Mouse (Mus musculus): ENCODE measurements around the gene Oaf.

The Oaf gene

DNA sequence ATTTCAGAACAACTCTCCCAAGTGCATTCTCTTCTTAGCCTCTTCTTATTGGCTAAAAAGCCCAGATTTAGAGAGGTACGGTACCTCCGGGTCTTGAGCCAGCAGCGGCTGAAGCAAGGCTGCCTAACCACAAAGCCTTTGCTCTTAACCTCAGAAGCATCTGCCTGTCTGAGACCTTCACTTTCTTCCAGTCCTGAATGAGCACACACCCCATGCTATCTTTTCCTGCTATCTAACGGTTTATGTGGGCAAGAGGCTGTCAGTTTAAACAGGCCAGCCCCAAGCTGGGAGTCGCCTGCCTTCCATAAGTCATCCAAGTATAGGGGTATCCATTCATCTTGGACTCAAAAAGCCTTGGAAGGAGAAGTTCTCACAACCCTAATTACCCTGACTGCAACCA is 2.7 kb upstream of the Oaf start:
- DNase-seq: peak; percentile 40

DNA sequence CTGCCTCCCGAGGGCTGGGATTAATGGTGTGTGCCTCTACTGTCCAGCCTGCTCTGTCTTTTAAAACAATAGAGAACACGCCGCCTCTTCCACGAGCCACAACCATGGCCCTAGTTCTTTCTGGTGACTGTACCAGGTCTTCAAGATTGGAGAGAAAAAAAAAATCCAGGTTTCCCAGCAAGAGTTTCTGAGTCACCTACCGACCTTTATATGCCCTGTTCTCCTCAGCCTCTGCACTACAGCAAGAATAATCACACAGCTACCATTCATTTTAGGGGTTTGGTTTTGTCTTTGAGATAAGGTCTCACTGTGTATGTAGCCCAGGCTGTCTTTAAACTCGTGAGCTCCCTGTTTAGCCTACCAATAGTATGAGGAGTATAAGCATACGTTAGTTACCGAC is 2.3 kb upstream of the Oaf start:
- DNase-seq: no peak

DNA sequence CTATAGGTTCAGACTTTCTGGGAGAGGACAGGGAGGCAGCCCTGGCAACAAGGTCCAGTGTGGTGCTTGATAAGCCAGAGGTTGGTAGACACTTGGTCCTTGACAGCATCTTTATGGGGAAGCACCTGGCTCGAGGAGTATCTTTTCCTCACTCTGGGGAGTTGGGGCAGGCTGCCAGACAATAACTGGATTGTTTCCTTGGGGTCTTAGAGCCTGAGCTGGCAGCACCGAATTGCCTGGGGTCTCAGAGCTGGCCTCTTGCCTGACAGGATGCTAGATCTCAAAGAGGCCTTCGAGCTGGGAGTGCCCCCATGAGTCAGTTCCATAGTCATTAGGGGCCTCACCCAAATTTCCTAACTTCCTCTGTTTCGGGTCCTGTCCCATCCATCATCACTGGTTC is 1.6 kb upstream of the Oaf start:
- no peak for DNase-seq

DNA sequence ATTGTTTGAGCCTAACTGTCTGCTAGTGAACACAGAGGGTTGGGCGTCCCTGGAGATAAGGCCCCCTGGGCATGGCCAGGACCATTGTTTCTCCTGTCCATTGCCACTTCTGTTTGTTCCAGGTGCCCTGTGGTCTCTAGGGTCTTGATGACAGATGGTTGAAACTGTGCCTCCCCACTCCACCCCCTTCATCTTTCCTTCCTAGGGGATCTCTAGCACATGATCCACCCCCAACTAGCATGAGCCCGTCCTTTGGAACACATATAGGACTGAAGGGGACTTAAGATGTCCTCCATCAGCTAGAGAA is 836 bp upstream of the Oaf start:
- no peak for DNase-seq

DNA sequence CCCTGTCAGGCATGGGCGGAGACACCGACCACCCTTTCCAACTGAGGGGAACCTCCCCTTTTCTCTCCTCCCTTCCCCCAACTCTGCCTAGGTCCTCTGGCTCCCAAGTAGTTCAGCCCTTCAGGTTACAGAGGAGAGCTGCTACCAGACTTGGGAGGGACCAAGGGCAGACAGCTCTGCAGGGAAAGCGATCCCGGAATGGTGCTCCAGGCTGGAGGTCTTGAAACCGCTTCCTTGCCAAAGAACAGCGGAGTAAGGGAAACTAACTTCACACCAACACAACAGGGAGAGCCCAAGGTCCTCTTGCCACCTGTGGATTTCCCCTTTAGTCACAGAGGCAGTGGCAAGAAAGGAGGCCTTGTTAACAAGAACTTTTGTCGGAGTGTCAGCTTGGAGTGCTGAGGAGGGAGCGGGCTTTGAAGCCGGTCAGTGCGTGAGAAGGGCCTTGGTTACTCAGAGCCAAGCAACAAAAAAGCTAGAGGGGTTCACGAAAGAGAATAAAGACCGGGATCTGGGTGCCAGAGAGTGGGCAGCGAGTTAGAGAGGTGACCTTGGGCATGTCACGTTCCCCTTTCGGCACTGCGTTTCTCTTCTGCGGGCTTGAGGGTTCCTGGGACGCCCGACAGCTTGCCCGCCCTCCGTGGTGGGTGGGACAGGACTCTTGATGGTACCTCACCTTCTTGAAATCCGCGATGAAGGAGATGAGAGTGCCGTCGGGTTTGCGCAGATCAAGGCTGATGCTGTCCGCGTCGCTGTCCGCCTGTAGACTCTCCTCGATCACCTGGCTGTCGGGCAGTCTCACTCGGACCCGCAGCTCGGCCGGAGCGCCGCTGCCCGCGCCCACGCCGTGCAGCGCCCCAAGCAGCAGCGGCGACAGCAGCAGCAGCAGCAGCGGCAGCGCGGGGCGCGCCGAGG is 823 bp downstream of the Oaf start:
- peak; percentile 10 for DNase-seq

DNA sequence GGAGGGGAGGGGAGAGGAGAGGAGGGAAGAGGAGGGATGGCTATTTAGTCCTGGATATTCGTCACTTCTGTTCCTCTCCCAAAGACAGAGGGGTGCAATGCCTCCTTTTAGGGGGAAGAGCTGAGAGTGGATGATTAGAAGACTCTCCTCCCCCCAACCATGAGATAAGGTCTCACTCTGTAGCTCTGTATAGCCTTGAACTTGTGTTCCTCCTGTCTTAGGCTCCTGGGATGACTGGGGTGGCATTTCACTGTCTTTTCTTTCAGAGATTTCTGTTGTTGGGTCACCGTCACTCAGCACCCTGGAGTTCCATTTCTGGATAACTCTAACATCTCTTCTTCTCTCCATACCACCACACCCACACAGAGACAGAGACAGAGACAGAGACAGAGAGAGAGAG is 1.5 kb downstream of the Oaf start:
- DNase-seq: no peak

DNA sequence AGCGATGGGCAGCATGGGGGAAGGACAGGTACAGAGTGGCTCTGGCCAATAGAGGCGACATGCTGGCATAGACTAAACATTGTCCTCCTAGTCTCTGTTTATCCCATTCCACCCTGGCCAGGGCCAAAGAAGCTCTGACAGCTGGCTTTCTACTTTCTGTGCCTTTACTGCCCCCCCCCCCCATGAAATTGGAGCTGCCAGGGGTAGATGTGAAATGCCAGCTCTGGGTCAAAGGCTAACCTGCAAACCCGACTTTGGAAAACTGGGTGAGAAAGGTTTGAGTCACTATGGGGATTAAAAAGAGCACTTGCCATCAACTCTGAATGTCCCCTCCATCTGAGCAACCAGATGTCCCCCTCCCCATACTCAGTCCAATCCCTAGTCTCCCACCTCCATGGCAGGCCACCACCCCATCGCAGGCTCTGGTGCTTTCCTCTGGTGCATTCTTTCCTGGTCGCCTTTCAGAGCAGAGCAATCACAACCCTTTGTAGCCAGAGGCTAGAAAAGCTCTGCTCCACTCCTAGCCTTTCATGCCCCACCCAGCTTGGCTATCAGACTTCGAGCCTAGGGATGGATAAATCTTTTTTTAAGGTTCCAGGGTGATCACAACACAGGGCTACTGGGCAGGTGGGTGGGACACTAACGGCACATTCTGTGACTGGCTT is 2.5 kb downstream of the Oaf start:
- no peak for DNase-seq

DNA sequence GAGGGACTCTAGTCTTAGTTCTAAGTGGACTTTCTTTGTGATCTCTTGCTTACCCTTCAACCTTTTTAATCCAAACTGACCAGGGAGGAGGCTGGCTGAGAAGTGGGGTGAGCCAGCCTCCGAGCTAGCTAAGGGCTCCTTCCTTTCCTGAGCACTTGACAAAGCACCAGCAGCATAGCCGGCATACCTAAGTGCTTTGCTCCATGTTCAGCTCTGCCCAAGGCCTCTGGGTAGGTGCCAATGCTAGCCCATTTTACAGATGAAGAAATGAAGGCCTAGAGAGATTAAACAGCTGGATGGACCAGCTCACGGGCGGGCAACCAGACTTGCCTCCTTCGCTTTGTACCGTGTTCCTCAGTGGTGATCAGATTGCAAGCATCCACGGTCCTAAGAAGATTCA is 3.1 kb downstream of the Oaf start:
- no peak for DNase-seq

DNA sequence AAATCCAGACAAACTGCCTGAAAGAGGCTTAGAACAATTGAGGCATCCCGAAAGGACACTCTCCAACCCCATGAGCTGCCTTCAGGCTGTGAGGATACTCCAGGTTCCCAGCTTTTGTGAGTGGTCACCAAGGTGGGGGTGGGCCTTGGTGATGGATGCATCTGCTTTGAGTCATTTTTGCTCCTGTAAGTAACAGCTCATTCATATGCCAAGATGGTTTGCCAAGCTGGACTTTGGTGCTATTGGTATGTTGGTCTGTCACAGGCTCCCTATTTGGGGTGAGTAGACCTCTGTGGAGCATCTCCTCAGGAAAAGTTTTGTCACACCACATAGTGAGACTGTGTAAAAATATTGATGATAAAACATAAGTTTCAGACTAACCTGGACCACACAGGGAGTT is 3.6 kb downstream of the Oaf start:
- no peak for DNase-seq

DNA sequence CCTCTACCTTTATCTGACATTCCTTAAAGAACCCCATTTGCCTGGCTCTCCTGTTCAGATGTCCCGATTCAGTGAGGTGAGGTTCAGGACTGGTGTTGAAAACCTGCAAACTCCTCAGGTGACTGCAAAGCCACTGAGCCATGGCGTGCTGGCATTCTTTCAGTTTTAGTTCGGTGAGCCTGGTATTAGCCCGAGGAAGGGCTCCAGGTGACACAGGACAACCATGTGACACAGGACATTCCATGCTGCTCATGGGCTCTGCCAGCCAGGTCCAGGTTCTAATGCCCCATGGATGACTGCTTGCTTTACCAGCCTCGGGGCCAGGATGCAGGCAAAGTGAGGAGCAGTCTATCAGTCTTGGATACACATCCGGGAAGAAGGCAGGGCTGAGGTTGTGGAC is 4.4 kb downstream of the Oaf start:
- no peak for DNase-seq

DNA sequence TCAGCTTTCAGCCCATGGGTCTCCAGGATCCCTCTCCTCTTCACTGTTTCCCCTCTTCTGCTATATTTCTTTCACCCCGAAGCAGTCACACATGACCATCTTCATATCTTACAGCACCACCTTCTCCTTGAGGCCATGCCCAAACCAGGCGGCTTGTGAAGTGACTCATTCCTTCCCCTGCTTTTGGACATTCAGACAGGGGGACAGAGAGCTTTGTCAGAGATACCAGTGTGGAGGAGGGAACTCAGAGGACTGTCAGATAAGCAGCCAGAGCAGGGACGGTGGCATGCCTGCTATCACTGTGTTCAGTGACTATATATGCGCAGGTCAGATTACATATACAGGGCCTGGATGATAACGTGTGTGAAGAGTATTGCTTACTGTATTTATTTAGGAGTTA is 5.2 kb downstream of the Oaf start:
- DNase-seq: no peak

DNA sequence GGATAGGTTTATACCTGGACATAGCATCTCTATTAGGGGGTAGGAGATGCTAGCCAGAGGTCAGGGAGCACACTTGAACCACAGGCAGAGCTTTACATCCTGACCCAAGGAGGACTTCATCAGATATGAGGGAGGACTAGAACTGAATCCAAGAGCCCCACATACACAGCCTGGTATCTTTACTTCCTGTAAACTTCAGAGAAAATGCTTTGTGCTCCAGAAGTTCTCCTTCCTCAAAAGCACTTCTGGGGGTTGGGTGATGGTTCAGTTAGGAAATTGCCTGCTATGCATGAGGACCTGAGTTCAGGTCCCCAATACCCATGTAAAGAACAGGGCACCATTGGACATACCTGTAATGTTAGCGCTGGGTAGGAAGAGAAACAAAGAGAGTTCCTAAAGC is 6.2 kb downstream of the Oaf start:
- DNase-seq: no peak

DNA sequence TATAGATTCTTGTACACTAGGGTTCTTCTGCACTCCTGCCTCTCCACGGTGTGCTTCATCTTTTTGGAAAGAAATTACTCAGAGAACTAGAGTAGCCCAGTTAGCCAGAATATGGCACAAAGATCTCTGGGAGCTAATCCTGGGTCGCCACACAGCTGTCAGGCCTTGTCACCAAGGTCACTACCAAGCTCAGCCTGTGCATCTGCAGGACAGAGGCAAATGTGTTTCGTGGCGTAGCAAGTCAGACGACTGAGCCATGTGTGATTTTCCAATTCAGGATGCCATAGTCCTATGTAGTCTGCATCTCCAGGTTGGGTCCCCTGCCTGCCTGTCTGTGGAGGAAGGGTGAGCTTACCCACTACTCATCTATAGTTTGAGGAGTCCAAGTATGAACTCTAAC is 6.7 kb downstream of the Oaf start:
- no peak for DNase-seq

DNA sequence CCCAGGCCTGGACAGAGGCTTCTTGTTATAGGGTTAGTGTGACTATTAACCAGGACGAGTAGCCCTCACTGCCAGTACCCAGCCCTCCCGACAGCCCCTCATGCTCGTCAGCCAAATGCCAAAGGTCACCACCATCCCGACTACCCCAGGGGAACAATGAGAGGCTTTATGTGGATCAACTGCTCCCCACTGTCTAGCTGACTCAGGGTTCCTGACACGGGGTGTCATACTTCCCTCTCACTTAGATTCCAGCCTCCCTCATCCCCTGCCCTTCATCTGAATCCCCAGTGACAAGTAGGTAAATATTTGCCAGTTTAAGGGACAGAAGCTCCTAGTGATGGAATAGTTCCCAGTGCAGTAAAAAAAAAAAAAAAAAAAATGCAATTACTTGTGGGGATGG is 7.4 kb downstream of the Oaf start:
- no peak for DNase-seq

DNA sequence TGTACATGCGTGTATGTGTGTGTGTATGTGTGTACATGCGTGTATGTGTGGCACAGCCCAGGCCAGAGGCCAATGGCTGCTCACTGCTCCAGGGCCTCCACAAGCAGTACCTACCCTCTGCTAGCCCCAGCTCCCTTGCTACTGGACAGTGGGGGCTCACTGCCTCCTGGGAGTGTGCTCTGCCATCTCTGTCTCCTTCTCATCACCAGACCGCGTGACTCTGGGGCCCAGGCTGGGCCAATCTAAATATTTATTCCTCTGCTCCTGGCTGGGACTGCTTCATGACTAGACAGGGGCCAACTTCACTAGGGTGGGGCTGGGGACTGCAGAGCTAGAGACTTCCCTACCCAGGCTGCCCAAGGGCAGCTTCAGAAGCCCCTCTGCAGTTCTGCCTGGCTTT is 7.9 kb downstream of the Oaf start:
- no peak for DNase-seq

DNA sequence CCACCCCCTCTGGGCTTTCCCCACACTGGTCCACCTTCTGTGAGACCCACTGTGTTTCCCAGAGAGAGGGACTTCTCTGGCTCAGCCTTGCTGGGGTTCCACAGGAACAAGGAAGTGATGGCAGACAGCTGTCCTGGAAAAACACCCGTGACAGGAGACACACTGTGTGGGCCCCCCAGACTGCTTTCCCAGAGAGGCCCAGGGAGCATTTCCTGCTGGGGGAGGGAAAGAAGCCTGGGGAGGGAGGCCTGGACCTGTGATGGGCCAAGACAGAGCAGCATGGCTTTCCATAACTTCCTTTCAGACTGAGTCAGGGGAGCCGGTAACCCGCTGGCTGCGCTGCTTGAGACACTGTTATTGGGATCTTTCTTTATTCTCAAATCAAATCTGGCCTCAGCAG is 8.8 kb downstream of the Oaf start:
- no peak for DNase-seq

DNA sequence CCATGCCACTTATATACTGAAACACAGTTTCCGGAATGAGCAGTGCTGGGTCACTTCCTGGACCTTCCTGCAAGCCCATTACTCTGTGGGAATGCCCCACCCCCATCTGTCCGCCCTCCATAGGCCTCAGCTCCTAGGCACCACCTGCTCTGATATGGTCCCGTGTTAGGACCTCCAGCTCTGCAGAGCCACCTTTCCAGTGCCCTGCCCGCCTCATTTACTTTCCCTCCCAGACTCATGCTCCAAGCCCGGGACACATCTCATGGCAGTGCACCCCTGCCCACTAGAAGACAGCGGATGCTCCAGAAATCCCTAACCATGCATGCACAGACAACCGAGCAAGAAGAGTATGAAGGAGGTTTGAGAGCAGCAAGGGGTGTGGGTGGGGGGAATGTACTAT is 9.7 kb downstream of the Oaf start:
- DNase-seq: no peak

DNA sequence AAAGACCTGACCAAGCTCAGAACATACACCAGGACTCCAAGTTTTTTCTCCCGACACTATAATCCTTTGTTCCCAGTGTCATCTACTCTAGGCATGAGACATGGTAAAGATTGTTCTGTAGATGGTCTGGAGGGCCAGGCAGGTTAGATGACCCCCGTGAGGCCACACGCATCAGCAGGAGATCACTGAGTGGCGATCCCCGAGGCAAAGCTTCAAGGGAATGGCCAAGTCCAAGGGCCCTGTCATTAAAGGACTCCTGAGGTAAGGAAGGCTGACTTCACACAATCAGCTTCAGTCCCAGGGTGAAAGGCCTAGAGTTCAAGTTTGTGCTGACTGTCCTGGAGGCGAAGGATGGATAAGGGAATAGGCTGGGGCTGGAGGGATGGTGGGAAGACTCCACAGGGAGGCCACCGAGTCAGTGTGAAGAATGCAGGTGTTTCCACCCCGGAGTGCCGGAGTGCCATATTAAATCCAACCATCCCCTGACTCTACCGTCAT is 10.3 kb downstream of the Oaf start:
- DNase-seq: no peak

DNA sequence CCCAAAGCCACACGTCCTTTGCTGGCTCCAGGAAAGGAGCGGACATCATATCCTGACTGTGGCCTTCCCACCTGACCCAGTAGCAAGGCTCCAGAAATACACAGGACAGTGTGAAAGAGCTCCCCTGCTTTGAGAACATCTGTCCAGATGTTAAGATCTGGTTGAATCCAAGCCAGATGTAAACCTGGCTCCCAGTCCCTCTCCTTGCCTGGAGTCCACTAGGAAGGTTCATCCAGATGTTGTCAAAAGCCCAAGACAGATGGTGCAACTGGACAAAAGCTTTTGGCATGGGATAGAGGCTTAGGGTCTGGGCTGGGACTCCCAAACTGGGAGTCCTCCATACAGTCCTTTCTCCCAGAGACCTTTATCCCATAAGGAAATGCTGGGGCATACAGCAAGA is 11.0 kb downstream of the Oaf start:
- no peak for DNase-seq

DNA sequence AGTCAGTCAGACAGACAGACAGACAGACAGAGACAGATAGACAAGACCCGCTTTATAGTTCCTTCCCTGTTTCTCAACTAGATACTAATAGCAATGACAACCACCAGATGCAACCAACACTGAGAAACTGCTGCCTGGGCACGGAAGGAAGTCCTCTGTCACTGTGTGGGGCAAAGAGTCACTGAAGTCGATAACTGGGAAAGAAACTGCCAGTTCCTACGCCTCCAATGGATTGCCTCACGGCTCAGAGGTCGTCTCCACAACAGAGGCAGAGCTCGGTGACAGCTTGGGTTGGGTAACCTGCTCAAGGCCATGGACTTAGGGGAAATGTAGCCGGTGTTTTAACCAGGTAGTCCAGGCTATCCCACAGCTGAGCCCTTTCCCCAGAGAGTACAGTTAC is 12.1 kb downstream of the Oaf start:
- no peak for DNase-seq

DNA sequence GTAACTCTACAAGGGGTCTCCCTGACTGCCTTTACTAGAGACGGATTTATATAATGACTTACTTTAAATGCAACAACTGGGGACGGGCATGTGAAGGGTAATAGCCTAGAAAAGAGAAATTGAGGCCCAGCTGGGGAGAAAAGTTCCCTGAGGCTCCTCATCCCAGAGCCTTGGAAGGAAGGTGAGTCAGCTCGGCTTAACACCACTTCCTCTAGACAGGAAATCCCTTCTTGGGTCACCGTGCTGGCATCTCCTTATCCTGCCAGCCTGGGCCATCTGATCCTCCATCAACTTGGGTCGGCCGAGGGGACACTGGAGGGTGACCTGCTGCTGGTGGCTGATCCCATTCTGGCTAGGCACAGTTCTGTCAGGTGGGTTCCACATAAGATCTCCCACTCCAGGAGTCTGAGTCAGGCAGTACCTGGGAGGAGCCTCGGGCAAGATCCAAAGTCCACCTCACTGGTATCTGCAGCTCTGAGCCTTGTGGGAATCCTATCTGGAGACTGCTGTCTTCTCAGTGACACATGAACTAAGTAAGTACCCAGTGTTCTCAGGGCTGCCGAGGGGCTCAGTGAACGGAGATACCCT is 13.0 kb downstream of the Oaf start:
- DNase-seq: no peak

DNA sequence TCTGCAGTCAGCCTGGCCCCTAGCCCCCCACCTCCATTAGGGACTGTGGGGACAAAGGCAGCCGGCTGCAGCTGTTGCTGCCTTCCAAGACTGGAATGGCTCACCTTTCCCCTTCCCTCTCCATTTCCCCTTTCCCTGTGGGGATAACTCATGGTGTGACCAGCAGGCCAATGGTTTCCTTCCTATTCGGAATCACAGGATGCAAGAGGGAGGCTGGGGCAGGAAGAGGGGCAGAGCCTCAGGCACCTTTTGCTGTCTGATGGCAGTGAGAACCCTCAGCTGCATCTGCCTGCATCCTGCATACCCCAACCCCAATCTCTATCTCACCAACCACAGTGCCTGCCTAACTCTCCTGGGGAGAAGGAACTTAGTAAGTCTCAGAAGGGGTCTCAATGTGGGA is 14.2 kb downstream of the Oaf start:
- DNase-seq: no peak

DNA sequence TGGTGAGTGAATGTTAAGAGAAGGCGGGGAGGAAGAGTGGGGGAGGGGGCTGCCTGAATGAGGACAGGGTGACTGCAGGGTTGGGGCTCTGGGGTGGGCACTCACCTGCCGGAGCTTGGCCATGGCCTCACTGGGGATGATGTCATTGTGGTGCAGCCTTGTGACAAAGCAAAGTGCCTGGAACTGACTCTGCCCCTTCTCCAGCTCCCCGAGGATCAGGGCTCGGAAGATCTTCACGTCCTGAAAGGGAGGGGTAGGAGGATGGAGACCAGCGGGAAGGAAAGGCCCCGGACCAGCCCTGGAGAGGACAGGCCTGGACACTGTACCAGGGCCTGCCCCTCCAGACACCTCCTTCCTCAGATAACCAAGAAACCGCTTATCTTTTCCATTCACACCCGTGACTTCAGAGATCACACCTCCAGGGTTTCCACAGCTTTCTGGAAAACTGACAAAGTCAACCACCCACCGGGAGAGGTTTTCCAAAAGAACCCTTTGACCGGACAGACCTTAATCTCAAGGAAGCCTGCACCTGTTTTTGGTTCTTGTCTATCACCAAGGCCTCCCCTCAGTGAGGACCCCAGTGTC is 14.8 kb downstream of the Oaf start:
- no peak for DNase-seq

DNA sequence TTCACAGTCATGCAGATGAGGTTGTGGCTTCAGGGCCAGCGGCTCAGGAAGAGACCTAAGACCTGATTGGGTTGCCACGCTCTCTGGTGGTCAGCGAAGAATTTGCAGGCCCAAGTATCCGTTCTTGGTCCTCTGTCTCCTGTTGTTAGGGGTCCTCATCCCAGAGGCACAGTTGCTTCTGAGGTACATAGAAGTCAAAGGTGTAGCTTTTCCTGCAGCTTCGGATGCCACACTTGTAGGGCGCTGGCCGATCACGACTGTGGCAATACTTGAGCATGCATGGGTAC is 17.3 kb downstream of the Oaf start:
- DNase-seq: no peak
